In the genomic region with DNA sequence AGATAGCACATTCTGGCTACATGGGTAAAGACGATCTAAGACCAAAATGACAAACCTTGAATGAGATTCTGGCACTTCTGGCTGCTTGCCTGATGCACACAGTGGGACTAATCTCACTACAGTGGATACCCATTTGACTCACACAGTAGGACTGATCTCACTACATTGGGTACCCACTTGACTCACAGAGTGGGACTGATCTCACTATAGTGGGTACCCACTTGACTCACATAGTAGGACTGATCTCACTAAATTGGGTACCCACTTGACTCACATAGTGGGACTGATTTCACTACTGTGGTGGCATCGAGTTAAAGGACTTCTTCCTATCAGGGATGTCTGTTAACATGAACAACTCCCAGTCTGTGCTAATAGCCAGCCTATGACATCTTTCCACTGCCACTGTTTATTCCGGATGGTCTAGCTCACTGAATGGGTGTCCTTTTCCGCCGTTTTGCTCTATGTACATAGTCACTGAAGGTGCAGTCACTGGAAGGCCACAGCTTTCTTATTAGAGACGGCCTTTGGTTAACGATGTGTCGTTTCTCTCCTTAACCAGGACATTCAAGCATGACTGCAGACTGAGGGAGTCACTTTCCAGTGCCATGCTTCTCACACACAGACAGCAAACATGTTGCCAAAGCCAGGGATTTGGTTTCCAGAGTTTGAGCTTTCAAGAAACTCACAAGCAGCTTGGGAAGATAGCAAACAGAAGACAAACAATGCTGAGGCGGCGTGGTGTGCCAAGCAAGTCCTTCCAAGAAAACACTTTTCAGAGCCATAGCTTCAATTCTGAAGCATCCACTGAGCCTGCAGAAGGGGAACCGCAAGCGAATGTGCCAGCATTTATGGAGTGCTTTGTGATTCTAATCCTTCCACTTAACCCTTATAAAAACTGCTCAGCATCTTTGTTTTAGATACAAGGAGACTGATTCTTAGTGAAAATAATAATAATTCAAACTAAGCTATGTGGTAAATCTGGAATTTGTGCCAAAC, we compare ENCODE assay signal across 15 mouse cellular contexts.
DNase-seq lines count a peak whose midpoint lies in the region; ATAC-seq lines count a peak whose summit lies in the region.
"Had no signal": no experiment of that assay in that cellular context is flagged by ENCODE, and none has a peak within 500 bp of the region (broad histone marks: within the 10 kb centered on the region; RNA-seq: fewer than 3 reads in every experiment).

No protein-coding gene starts in this region.

- no peaks in the 10 kb centered on the region for H3K9me3 ChIP-seq in kidney, embryonic 16.5 days (ENCODE audit: low read length)
- no peaks in the 10 kb centered on the region for H3K9me3 ChIP-seq in forebrain, embryonic 11.5 days (ENCODE audit: control insufficient read depth, low read length)
- H3K9me3 ChIP-seq: heart, embryonic 13.5 days; neural tube, embryonic 12.5 days had no signal

- H3K4me3 ChIP-seq in kidney, embryonic 16.5 days (ENCODE audit: low read length) = no peak overlapping the region
- no peak overlapping the region for H3K4me3 ChIP-seq in forebrain, embryonic 11.5 days (ENCODE audit: low read depth, low read length)
- H3K4me3 ChIP-seq: erythroblast, embryonic 14.5 days; heart, embryonic 13.5 days; neural tube, embryonic 12.5 days had no signal

- no peaks in the 10 kb centered on the region for H3K27me3 ChIP-seq in kidney, embryonic 16.5 days (ENCODE audit: insufficient read depth, low read length)
- H3K27me3 ChIP-seq in forebrain, embryonic 11.5 days (ENCODE audit: control insufficient read depth, insufficient read depth, low read length) = no peaks in the 10 kb centered on the region
- H3K27me3 ChIP-seq: heart, embryonic 13.5 days; neural tube, embryonic 12.5 days had no signal

- intact Hi-C loops in left cerebral cortex, postnatal 4 days (cut with DNase I) = no loop called here

- 58% methylated on average over 12 of the region's 12 CpGs for WGBS in kidney, embryonic 16.5 days
- WGBS in forebrain, embryonic 11.5 days = 58% methylated on average over 12 of the region's 12 CpGs

- ATAC-seq in kidney, embryonic 16.5 days (ENCODE audit: low FRiP score, low TSS enrichment) = peak; percentile 64; the same call in 1 of the 2 replicates
- ATAC-seq in forebrain, embryonic 11.5 days (replicated peaks; ENCODE audit: low FRiP score) = peak; percentile 21; the same call in 1 of the 2 replicates

- peak; percentile 1 for DNase-seq in embryo, embryonic 10.5 days (ENCODE audit: low spot score)
- DNase-seq in embryo, embryonic 10 days (ENCODE audit: low spot score) = no peak
- no peak for DNase-seq in kidney, adult 9 months
- DNase-seq in forebrain, embryonic 11.5 days (ENCODE audit: low spot score) = no peak
- DNase-seq in retina, postnatal 1 day = peak; percentile 19
- no peak for DNase-seq in left cerebral cortex, postnatal 4 days
- DNase-seq in ovary, adult 18-20 months (ENCODE audit: low spot score) = no peak
- DNase-seq: adrenal gland, postnatal 25 days; embryo, embryonic 11 days; kidney, postnatal 10 days; thymus, postnatal 14 days had no signal

- no peak overlapping the region for H3K9ac ChIP-seq in kidney, embryonic 16.5 days (replicated peaks; ENCODE audit: low read length)
- no peak overlapping the region for H3K9ac ChIP-seq in forebrain, embryonic 11.5 days (ENCODE audit: low read length)
- H3K9ac ChIP-seq: heart, embryonic 13.5 days; neural tube, embryonic 12.5 days had no signal

- peaks cover 10% of the 10 kb centered on the region; the same call in 1 of the 2 replicates for H3K36me3 ChIP-seq in kidney, embryonic 16.5 days (ENCODE audit: insufficient read depth, low read length)
- H3K36me3 ChIP-seq in forebrain, embryonic 11.5 days (ENCODE audit: control insufficient read depth, insufficient read depth, low read length) = peaks cover 2% of the 10 kb centered on the region; the same call in 1 of the 2 replicates

- peaks cover 6% of the 10 kb centered on the region; the same call in 1 of the 2 replicates for H3K4me1 ChIP-seq in kidney, embryonic 16.5 days (ENCODE audit: insufficient read depth, low read length)
- no peaks in the 10 kb centered on the region for H3K4me1 ChIP-seq in forebrain, embryonic 11.5 days (replicated peaks; ENCODE audit: control insufficient read depth, insufficient read depth, low read length)
- H3K4me1 ChIP-seq: neural tube, embryonic 12.5 days had no signal

- no peak overlapping the region for H3K27ac ChIP-seq in kidney, embryonic 16.5 days (ENCODE audit: low read length)
- H3K27ac ChIP-seq in forebrain, embryonic 11.5 days (ENCODE audit: low read depth, low read length) = no peak overlapping the region
- H3K27ac ChIP-seq: neural tube, embryonic 12.5 days had no signal

- no peak overlapping the region for H3K4me2 ChIP-seq in kidney, embryonic 16.5 days (replicated peaks; ENCODE audit: low read depth, low read length)
- no peak overlapping the region for H3K4me2 ChIP-seq in forebrain, embryonic 11.5 days (ENCODE audit: low read depth, low read length, severe bottlenecking)
- H3K4me2 ChIP-seq: heart, embryonic 13.5 days; neural tube, embryonic 12.5 days had no signal

Comparison
In these comparisons a context has a peak if more than half of its experiments do, and no peak if none do; other contexts are left out.
1. DNase-seq: peak in embryo, embryonic 10.5 days (single experiment) and retina, postnatal 1 day (single experiment); none in embryo, embryonic 10 days (single experiment), kidney, adult 9 months (single experiment), forebrain, embryonic 11.5 days (single experiment), left cerebral cortex, postnatal 4 days (single experiment) and ovary, adult 18-20 months (single experiment).